Mouse (Mus musculus) forebrain, embryonic 13.5 days (tissue): ENCODE measurements at regions not wholly inside any gene's neighbourhood (a gene's known extent, or its start where the extent isn't known, plus 50 kb on each side); places are given as distances from the start of the nearest gene placed in this dataset.
A peak's percentile ranks its signal among the peaks of the same experiment; 100 is the strongest.

Experiments used
- ATAC-seq: fragments of 200-750 bp; cut with Nextera tagmentation; 2 replicates; pipeline ENCODE4 v1.8.0; 2017
- H3K27ac ChIP-seq: fragments of 300-500 bp; sonication (generic); 2 replicates; pipeline ENCODE4 v1.5.1; 2015; ENCODE audit warnings: inconsistent platforms, mild to moderate bottlenecking, moderate library complexity
- H3K27me3 ChIP-seq: fragments of 300-500 bp; sonication (generic); 2 replicates; pipeline ENCODE4 v1.6.1; 2015; ENCODE audit warnings: mild to moderate bottlenecking, inconsistent platforms
- H3K36me3 ChIP-seq: fragments of 300-500 bp; sonication (generic); 2 replicates; pipeline ENCODE4 v1.6.1; 2015; ENCODE audit warnings: mild to moderate bottlenecking, inconsistent platforms; ENCODE audit not compliant: poor library complexity, severe bottlenecking
- H3K4me1 ChIP-seq: fragments of 300-500 bp; sonication (generic); 2 replicates; pipeline ENCODE4 v1.6.1; 2015; ENCODE audit warnings: inconsistent platforms
- H3K4me2 ChIP-seq: fragments of 300-500 bp; sonication (generic); 2 replicates; pipeline ENCODE4 v1.6.1; 2015; ENCODE audit warnings: inconsistent platforms, mild to moderate bottlenecking, moderate library complexity
- H3K4me3 ChIP-seq: fragments of 300-500 bp; sonication (generic); 2 replicates; pipeline ENCODE4 v1.5.1; 2015; ENCODE audit warnings: mild to moderate bottlenecking, inconsistent platforms
- H3K9ac ChIP-seq: fragments of 300-500 bp; sonication (generic); 2 replicates; pipeline ENCODE4 v1.6.1; 2015; ENCODE audit warnings: mild to moderate bottlenecking, inconsistent platforms
- H3K9me3 ChIP-seq: fragments of 300-500 bp; sonication (generic); replicated peaks from 2 replicates; pipeline ENCODE4 v1.6.1; 2016; ENCODE audit warnings: inconsistent platforms
- WGBS: fragments of 180-500 bp; shearing (Covaris S2); methylation state at CpG from one replicate; pipeline ENCODE4 v1.1.7; 2015; 5-methylcytosine and 5-hydroxymethylcytosine counted together

DNA sequence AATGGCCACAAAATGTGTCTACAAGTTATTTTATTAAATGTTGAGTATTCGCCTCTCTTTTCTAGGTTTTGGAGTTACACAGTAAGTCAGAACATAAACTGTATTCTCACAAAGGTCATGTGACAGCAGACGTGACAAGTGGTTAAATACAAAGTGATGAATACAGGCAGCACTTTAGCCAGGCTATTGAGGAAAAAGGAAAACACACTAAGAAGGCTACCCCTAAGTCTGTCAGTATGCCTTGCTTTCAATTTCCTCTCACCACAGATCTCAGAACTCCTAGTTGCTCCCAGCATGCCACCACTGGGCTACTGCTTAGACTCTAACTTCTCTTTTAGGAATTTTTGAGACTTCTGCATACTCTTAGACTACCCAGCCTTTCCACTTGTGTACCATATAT is 297.9 kb upstream of the Pex5l start:
- 42% methylated on average over 2 of the region's 2 CpGs for WGBS
- no peaks in the 10 kb centered on the region for H3K4me1 ChIP-seq
- H3K4me2 ChIP-seq, result no peak overlapping the region
- H3K9ac ChIP-seq, result no peak overlapping the region
- H3K27me3 ChIP-seq, result no peaks in the 10 kb centered on the region
- ATAC-seq, result 0 out of 2 replicates have a peak, but pooled peaks have one; percentile 6
- H3K4me3 ChIP-seq, result no peak overlapping the region
- no peaks in the 10 kb centered on the region for H3K36me3 ChIP-seq
- no peak overlapping the region for H3K27ac ChIP-seq
- no peaks in the 10 kb centered on the region for H3K9me3 ChIP-seq

GRCm38 (mm10) chr3:33440500-33440899 is 297.5 kb upstream of the Pex5l start:
- no peak overlapping the region for H3K27ac ChIP-seq
- no peaks in the 10 kb centered on the region for H3K36me3 ChIP-seq
- ATAC-seq, result peak; percentile 74
- H3K4me1 ChIP-seq, result no peaks in the 10 kb centered on the region
- no peak overlapping the region for H3K9ac ChIP-seq
- no peaks in the 10 kb centered on the region for H3K9me3 ChIP-seq
- H3K4me3 ChIP-seq, result no peak overlapping the region
- H3K4me2 ChIP-seq, result no peak overlapping the region
- H3K27me3 ChIP-seq, result no peaks in the 10 kb centered on the region

GRCm38 (mm10) chr3:33416922-33417321 is 273.9 kb upstream of the Pex5l start:
- no peak for ATAC-seq

GRCm38 (mm10) chr3:33416321-33416720 is 273.3 kb upstream of the Pex5l start:
- Histone ChIP-seq H3K9me3 (no peaks in the 10 kb centered on the region), H3K4me3 (no peak overlapping the region), H3K27ac (no peak overlapping the region), H3K4me1 (no peaks in the 10 kb centered on the region), H3K36me3 (no peaks in the 10 kb centered on the region), H3K27me3 (no peaks in the 10 kb centered on the region), H3K4me2 (no peak overlapping the region), H3K9ac (no peak overlapping the region)
- no peak for ATAC-seq
- WGBS, result 92% methylated on average over 1 of the region's 1 CpGs

More at GRCm38 (mm10) chr3:33416922-33417321, 273.9 kb upstream of the Pex5l start:
- no peaks in the 10 kb centered on the region for H3K9me3 ChIP-seq
- H3K27ac ChIP-seq, result no peak overlapping the region
- H3K27me3 ChIP-seq, result no peaks in the 10 kb centered on the region
- H3K4me2 ChIP-seq, result no peak overlapping the region
- H3K4me1 ChIP-seq, result no peaks in the 10 kb centered on the region
- 62% methylated on average over 3 of the region's 3 CpGs for WGBS
- no peaks in the 10 kb centered on the region for H3K36me3 ChIP-seq
- H3K4me3 ChIP-seq, result no peak overlapping the region
- H3K9ac ChIP-seq, result no peak overlapping the region

- WGBS, result 68% methylated on average over 2 of the region's 2 CpGs
Observed at GRCm38 (mm10) chr3:33401904-33402303, 258.9 kb upstream of the Pex5l start.

DNA sequence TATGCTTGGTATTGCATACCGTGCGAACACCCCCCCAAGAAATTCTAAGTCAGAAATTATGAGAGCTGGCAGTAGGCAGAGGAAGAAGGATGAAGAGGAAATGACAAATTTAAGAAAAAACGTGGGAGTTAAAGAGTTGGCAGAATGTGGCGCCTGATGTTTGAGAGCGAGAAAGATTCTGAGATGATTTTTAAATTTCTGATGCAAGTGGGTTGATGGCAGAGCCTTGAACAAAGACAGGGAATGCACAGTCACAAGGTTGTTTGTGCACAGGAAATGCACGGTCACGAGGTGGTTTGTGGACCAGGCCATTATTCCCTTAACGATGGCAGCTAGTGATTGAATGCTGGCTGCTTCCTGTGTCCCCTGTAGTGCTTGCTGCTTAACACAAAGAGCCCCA is 256.3 kb upstream of the Pex5l start:
- Histone ChIP-seq H3K27ac (no peak overlapping the region), H3K27me3 (no peaks in the 10 kb centered on the region), H3K9me3 (no peaks in the 10 kb centered on the region), H3K9ac (no peak overlapping the region), H3K4me3 (no peak overlapping the region), H3K36me3 (no peaks in the 10 kb centered on the region), H3K4me1 (0 out of 2 replicates have a peak, but pooled peaks cover 4% of the 10 kb centered on the region), H3K4me2 (no peak overlapping the region)
- no peak for ATAC-seq
- WGBS, result 69% methylated on average over 8 of the region's 8 CpGs

More at GRCm38 (mm10) chr3:33401904-33402303, 258.9 kb upstream of the Pex5l start:
- no peak for ATAC-seq
- Histone ChIP-seq H3K36me3 (no peaks in the 10 kb centered on the region), H3K27ac (no peak overlapping the region), H3K4me3 (no peak overlapping the region), H3K27me3 (no peaks in the 10 kb centered on the region), H3K9me3 (no peaks in the 10 kb centered on the region), H3K4me2 (no peak overlapping the region), H3K4me1 (0 out of 2 replicates have a peak, but pooled peaks cover 4% of the 10 kb centered on the region), H3K9ac (no peak overlapping the region)

- Histone ChIP-seq H3K36me3 (no peaks in the 10 kb centered on the region), H3K9ac (no peak overlapping the region), H3K27me3 (no peaks in the 10 kb centered on the region), H3K4me3 (no peak overlapping the region), H3K9me3 (no peaks in the 10 kb centered on the region), H3K27ac (no peak overlapping the region), H3K4me1 (0 out of 2 replicates have a peak, but pooled peaks cover 4% of the 10 kb centered on the region), H3K4me2 (no peak overlapping the region)
- WGBS, result 53% methylated on average over 2 of the region's 2 CpGs
- ATAC-seq, result no peak
Observed at GRCm38 (mm10) chr3:33398326-33398725, 255.3 kb upstream of the Pex5l start.

DNA sequence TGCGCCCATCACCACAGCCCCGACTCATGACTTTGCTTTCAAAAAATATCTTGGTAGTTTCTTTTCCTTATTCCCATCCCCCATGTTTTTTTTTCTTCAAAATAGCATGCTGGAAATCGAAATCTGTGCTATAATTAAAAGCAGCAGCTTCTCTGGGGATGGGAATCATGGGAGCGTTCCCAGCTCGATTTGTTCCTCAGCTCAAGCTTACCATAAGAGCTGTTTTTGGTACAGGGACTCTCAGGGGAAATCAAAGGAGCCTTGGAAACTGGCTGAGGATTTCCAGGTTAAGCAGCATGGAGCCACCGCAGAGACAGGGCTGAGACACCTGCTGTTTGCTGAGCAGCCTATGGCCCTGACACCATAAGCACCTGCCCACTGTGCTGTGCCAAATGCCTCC is 254.2 kb upstream of the Pex5l start:
- Histone ChIP-seq H3K4me3 (no peak overlapping the region), H3K4me1 (0 out of 2 replicates have a peak, but pooled peaks cover 4% of the 10 kb centered on the region), H3K4me2 (no peak overlapping the region), H3K36me3 (no peaks in the 10 kb centered on the region), H3K9me3 (no peaks in the 10 kb centered on the region), H3K27me3 (no peaks in the 10 kb centered on the region), H3K27ac (no peak overlapping the region), H3K9ac (no peak overlapping the region)
- 72% methylated on average over 6 of the region's 6 CpGs for WGBS
- ATAC-seq, result no peak

- ATAC-seq, result no peak
- H3K4me1 ChIP-seq, result no peaks in the 10 kb centered on the region
- no peaks in the 10 kb centered on the region for H3K27me3 ChIP-seq
- 77% methylated on average over 1 of the region's 1 CpGs for WGBS
- H3K36me3 ChIP-seq, result no peaks in the 10 kb centered on the region
- no peak overlapping the region for H3K4me2 ChIP-seq
- no peak overlapping the region for H3K27ac ChIP-seq
- H3K4me3 ChIP-seq, result no peak overlapping the region
- H3K9ac ChIP-seq, result no peak overlapping the region
- no peaks in the 10 kb centered on the region for H3K9me3 ChIP-seq
Observed at GRCm38 (mm10) chr3:33392541-33392822, 249.4 kb upstream of the Pex5l start.

DNA sequence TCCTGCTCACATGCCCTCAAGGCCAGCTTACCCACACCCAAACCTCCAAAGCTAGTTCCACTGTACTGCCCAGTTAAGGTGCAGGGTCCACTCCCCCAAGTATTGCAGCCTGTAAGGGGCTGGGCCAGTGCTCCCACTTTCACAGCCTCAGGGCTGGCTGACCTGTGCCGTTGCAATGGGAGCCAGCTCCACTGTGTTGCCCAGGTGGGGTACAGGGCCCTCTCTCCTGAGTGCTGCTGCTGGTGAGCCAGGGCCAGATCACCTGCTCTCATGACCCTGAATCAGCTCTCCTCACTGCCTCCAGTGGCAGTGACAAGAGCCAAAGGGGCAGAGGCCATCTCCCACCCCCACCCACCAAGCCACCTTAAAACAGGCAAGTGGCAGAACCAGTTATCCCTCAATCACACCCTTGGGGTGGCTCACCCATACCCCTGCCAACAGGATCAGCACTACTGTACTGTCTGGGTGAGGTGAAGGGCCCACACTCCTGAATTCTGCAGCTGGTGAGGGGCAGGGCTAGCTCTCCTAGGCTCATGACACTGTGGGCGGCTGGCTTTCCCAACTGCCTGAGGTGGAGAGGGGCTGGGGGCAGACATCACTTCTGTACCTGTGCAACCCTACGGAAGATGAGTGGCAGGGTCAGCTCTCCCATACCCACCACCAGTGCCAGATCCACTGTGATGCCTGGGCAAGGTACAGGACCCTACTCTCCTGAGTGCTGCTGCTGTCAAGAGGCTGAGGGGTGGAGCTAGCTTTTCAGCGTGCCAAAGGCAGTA is 248.9 kb upstream of the Pex5l start:
- ATAC-seq, result no peak
- no peak overlapping the region for H3K27ac ChIP-seq
- no peaks in the 10 kb centered on the region for H3K36me3 ChIP-seq
- H3K27me3 ChIP-seq, result no peaks in the 10 kb centered on the region
- H3K4me2 ChIP-seq, result no peak overlapping the region
- H3K9me3 ChIP-seq, result no peaks in the 10 kb centered on the region
- no peak overlapping the region for H3K4me3 ChIP-seq
- no peak overlapping the region for H3K9ac ChIP-seq
- H3K4me1 ChIP-seq, result no peaks in the 10 kb centered on the region
- 93% methylated on average over 4 of the region's 4 CpGs for WGBS

DNA sequence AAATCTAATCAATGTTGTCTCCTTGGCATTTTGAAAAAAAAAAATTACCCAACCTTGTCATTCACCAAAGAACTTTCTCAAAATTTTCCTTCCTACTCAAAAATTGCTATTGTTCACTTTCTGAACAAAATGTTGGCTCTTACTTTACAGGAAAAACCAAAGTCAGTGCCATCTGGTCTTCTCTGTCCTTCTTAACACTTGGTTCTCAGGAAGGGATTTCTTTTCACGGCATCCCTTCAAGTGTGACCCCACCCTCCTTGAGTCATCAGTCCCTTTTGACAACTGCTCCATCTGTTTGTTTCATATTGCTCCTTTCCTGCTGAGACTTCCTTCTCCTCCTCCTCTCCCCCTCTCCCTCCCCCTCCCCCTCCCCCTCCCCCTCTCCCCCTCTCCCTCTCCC is 245.1 kb upstream of the Pex5l start:
- Histone ChIP-seq H3K4me1 (no peaks in the 10 kb centered on the region), H3K27ac (no peak overlapping the region), H3K9ac (no peak overlapping the region), H3K4me3 (no peak overlapping the region), H3K36me3 (no peaks in the 10 kb centered on the region), H3K4me2 (no peak overlapping the region), H3K27me3 (no peaks in the 10 kb centered on the region), H3K9me3 (no peaks in the 10 kb centered on the region)
- 63% methylated on average over 1 of the region's 1 CpGs for WGBS
- ATAC-seq, result no peak

DNA sequence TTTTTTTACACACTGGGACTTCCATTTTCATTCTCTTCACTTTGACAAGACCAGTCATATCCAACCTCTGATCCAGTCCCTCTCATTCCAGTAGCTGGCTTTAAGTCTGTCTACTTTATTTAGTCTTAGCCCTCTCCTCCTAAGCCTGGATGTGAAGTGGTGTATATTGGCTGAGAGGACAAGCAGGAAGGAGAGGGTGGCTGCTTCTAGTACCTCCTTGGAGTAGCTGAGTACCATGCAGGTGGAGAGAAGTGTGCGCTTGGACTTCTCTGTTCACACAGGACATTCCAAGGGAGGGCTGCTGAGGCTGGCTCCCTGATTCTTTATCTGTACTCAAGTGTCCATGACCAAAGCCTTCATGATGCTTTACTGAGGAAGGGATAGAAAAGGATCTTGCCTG is 240.6 kb upstream of the Pex5l start:
- H3K9ac ChIP-seq, result no peak overlapping the region
- H3K4me1 ChIP-seq, result no peaks in the 10 kb centered on the region
- no peaks in the 10 kb centered on the region for H3K9me3 ChIP-seq
- H3K27me3 ChIP-seq, result no peaks in the 10 kb centered on the region
- ATAC-seq, result no peak
- H3K36me3 ChIP-seq, result no peaks in the 10 kb centered on the region
- H3K4me2 ChIP-seq, result no peak overlapping the region
- WGBS, result 96% methylated on average over 1 of the region's 1 CpGs
- no peak overlapping the region for H3K4me3 ChIP-seq
- H3K27ac ChIP-seq, result no peak overlapping the region

DNA sequence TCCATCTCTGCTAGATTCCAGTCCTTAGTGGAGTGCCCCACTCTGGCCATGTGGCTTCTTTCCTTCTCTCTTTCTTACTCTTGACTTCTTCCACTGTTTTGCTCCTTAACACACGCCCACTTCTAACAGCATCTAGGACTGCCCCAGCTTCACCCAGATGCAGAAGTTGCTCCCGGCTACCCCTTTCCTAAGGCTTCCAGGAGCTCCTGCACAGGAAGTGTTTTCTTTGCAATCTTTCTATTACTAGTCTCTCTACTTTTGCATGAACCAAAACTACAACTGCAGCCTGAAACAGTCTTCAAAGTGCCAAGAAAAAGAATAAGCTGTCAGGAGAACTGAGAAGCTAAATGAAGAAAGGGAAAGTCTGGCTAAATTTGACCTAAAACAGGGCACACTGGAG is 236.6 kb upstream of the Pex5l start:
- no peak for ATAC-seq

More for the DNA sequence above, 236.6 kb upstream of the Pex5l start:
- Histone ChIP-seq H3K9me3 (no peaks in the 10 kb centered on the region), H3K36me3 (no peaks in the 10 kb centered on the region), H3K27ac (no peak overlapping the region), H3K4me2 (no peak overlapping the region), H3K27me3 (no peaks in the 10 kb centered on the region), H3K9ac (no peak overlapping the region), H3K4me3 (no peak overlapping the region), H3K4me1 (no peaks in the 10 kb centered on the region)
- WGBS, result 83% methylated on average over 2 of the region's 2 CpGs
